Comparison of ENCODE assay signal across 32 mouse cellular contexts in the genomic region with DNA sequence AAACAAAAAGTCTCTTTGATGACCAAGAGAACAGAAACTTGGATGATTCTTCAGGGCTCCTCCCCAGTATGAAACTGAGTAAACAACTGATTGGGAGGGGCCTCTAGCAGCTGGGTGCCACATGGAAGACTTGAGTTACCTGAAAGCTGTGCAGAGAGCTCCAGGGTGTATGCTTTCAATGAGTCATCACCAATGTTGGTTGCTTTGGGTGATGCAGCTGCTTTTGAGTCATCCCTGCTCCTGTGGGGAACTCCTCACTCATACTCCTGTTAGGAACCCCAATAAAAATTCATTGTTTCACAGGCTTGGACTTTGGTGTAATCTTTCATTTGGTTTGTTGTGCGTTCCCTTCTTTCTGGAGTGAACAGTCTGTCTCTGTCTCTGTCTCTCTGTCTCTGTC. TPM values are rescaled to one million over a fixed set of nuclear protein-coding genes. Genes with fewer than 3 reads are reported as not detected.
A peak's percentile ranks its signal among the peaks of the same experiment; 100 is the strongest.
DNase-seq lines count a peak whose midpoint lies in the region; ATAC-seq and TF ChIP-seq lines count a peak whose summit lies in the region.
"Had no signal": no experiment of that assay in that cellular context is flagged by ENCODE, and none has a peak within 500 bp of the region (broad histone marks: within the 10 kb centered on the region; RNA-seq: fewer than 3 reads in every experiment).

No protein-coding gene starts in this region.

- DNase-seq in 416B (ENCODE audit: low read depth) (peak; percentile 11), Patski (ENCODE audit: low read depth, low spot score) (no peak)
- no peak for DNase-seq in stomach, postnatal 0 days (ENCODE audit: low spot score)
- no peak for DNase-seq in layer of hippocampus, adult 9-11 months
- no peak for DNase-seq in left cerebral cortex, adult 18-20 months (ENCODE audit: low spot score in 2 of 2)
- DNase-seq: adrenal gland, adult 8-10 months; adrenal gland, postnatal 25 days; cerebellum, adult 18-20 months; cerebellum, adult 9-10 months; cerebellum, postnatal 14 days; gastrocnemius, postnatal 10 days; gastrocnemius, postnatal 36 days; heart, adult 2 months; heart, postnatal 14 days; heart, postnatal 4 days had no signal

- no peaks in the 10 kb centered on the region for H3K9me3 ChIP-seq in intestine, embryonic 15.5 days
- no peaks in the 10 kb centered on the region for H3K9me3 ChIP-seq in intestine, embryonic 16.5 days (ENCODE audit: control insufficient read depth, low read length)
- H3K9me3 ChIP-seq in stomach, postnatal 0 days (ENCODE audit: control insufficient read depth, low read length), result no peaks in the 10 kb centered on the region
- no peaks in the 10 kb centered on the region for H3K9me3 ChIP-seq in midbrain, embryonic 16.5 days (replicated peaks; ENCODE audit: control insufficient read depth, low read length, poor library complexity, severe bottlenecking)
- H3K9me3 ChIP-seq: forebrain, embryonic 10.5 days; forebrain, embryonic 13.5 days; heart, embryonic 10.5 days; heart, embryonic 13.5 days had no signal

- TF ChIP-seq CTCF in Patski (IDR thresholded peaks at IDR 0.05), result no peak
- TF ChIP-seq CTCF in stomach, postnatal 0 days (IDR thresholded peaks at IDR 0.05; ENCODE audit: low read depth), result no peak

- peak; percentile 41; the same call in 1 of the 2 replicates for ATAC-seq in intestine, embryonic 15.5 days
- ATAC-seq in intestine, embryonic 16.5 days, result no peak
- ATAC-seq in Patski, result peak; percentile 60
- peak; percentile 68 for ATAC-seq in stomach, postnatal 0 days (ENCODE audit: low FRiP score, low TSS enrichment)
- ATAC-seq in midbrain, embryonic 16.5 days, result no peak
- ATAC-seq: activated CD4-positive, CD25-positive, alpha-beta regulatory T cell, adult 4 months; forebrain, embryonic 13.5 days; forebrain, embryonic 16.5 days; hindbrain, postnatal 0 days had no signal

- no peaks in the 10 kb centered on the region for H3K4me1 ChIP-seq in intestine, embryonic 15.5 days (replicated peaks)
- H3K4me1 ChIP-seq in intestine, embryonic 16.5 days (ENCODE audit: control insufficient read depth, insufficient read depth, low read length), result no peaks in the 10 kb centered on the region
- H3K4me1 ChIP-seq in stomach, postnatal 0 days (replicated peaks; ENCODE audit: control insufficient read depth, insufficient read depth), result no peaks in the 10 kb centered on the region
- H3K4me1 ChIP-seq in midbrain, embryonic 16.5 days (ENCODE audit: control insufficient read depth, insufficient read depth, low read length), result no peaks in the 10 kb centered on the region
- H3K4me1 ChIP-seq: forebrain, embryonic 10.5 days; forebrain, embryonic 13.5 days; heart, embryonic 10.5 days; heart, embryonic 13.5 days had no signal

- TF ChIP-seq EP300 in stomach, postnatal 0 days (optimal IDR thresholded peaks at IDR 0.05), result no peak

- H3K4me2 ChIP-seq in intestine, embryonic 15.5 days (replicated peaks), result no peak overlapping the region
- no peak overlapping the region for H3K4me2 ChIP-seq in intestine, embryonic 16.5 days (ENCODE audit: low read depth, low read length)
- H3K4me2 ChIP-seq in stomach, postnatal 0 days (replicated peaks; ENCODE audit: low read depth), result no peak overlapping the region
- no peak overlapping the region for H3K4me2 ChIP-seq in midbrain, embryonic 16.5 days (ENCODE audit: low read length)
- H3K4me2 ChIP-seq: forebrain, embryonic 13.5 days; heart, embryonic 13.5 days; hindbrain, embryonic 14.5 days had no signal

- no peak overlapping the region for H3K9ac ChIP-seq in intestine, embryonic 15.5 days
- H3K9ac ChIP-seq in intestine, embryonic 16.5 days (ENCODE audit: low read depth, low read length), result no peak overlapping the region
- H3K9ac ChIP-seq in stomach, postnatal 0 days (ENCODE audit: low read length), result no peak overlapping the region
- no peak overlapping the region for H3K9ac ChIP-seq in midbrain, embryonic 16.5 days (ENCODE audit: low read depth, low read length)
- H3K9ac ChIP-seq: forebrain, embryonic 13.5 days; heart, embryonic 13.5 days; hindbrain, embryonic 14.5 days had no signal

- WGBS in intestine, embryonic 15.5 days, result 93% methylated on average over 1 of the region's 1 CpGs
- 97% methylated on average over 1 of the region's 1 CpGs for WGBS in intestine, embryonic 16.5 days
- WGBS in stomach, postnatal 0 days, result 95% methylated on average over 1 of the region's 1 CpGs
- WGBS in midbrain, embryonic 16.5 days, result 96% methylated on average over 1 of the region's 1 CpGs

- no peaks in the 10 kb centered on the region for H3K27me3 ChIP-seq in intestine, embryonic 15.5 days (replicated peaks)
- no peaks in the 10 kb centered on the region for H3K27me3 ChIP-seq in intestine, embryonic 16.5 days (replicated peaks; ENCODE audit: control insufficient read depth, insufficient read depth, low read length)
- no peaks in the 10 kb centered on the region for H3K27me3 ChIP-seq in Patski
- no peaks in the 10 kb centered on the region for H3K27me3 ChIP-seq in stomach, postnatal 0 days (ENCODE audit: control insufficient read depth, insufficient read depth, low read length)
- no peaks in the 10 kb centered on the region for H3K27me3 ChIP-seq in midbrain, embryonic 16.5 days (ENCODE audit: control insufficient read depth, insufficient read depth, low read depth, low read length)
- H3K27me3 ChIP-seq: forebrain, embryonic 13.5 days; heart, embryonic 13.5 days had no signal

- H3K36me3 ChIP-seq in intestine, embryonic 15.5 days, result no peaks in the 10 kb centered on the region
- H3K36me3 ChIP-seq in intestine, embryonic 16.5 days (ENCODE audit: control insufficient read depth, insufficient read depth, low read length), result no peaks in the 10 kb centered on the region
- H3K36me3 ChIP-seq in stomach, postnatal 0 days (ENCODE audit: control insufficient read depth, insufficient read depth, low read length), result no peaks in the 10 kb centered on the region
- H3K36me3 ChIP-seq in midbrain, embryonic 16.5 days (ENCODE audit: control insufficient read depth, insufficient read depth, low read length), result no peaks in the 10 kb centered on the region
- H3K36me3 ChIP-seq: forebrain, embryonic 10.5 days; heart, embryonic 10.5 days; heart, embryonic 13.5 days had no signal

- no peak overlapping the region for H3K27ac ChIP-seq in intestine, embryonic 15.5 days
- H3K27ac ChIP-seq in intestine, embryonic 16.5 days (ENCODE audit: low read length), result no peak overlapping the region
- H3K27ac ChIP-seq in stomach, postnatal 0 days (replicated peaks), result no peak overlapping the region
- H3K27ac ChIP-seq in midbrain, embryonic 16.5 days (ENCODE audit: low read length), result no peak overlapping the region
- H3K27ac ChIP-seq: forebrain, embryonic 10.5 days; forebrain, embryonic 13.5 days; heart, adult 2 months; heart, embryonic 10.5 days; heart, embryonic 13.5 days; hindbrain, embryonic 14.5 days; hindbrain, postnatal 0 days had no signal

- H3K4me3 ChIP-seq in intestine, embryonic 15.5 days (replicated peaks), result no peak overlapping the region
- no peak overlapping the region for H3K4me3 ChIP-seq in intestine, embryonic 16.5 days (ENCODE audit: low read length)
- H3K4me3 ChIP-seq in stomach, postnatal 0 days (ENCODE audit: low read depth, low read length), result no peak overlapping the region
- H3K4me3 ChIP-seq in midbrain, embryonic 16.5 days (ENCODE audit: low read depth, low read length), result no peak overlapping the region
- H3K4me3 ChIP-seq: forebrain, embryonic 10.5 days; forebrain, embryonic 13.5 days; heart, adult 2 months; heart, embryonic 10.5 days; heart, embryonic 13.5 days had no signal

- CTCF ChIA-PET in Patski (lab: Charles Lee), result interaction anchor here (1.0 kb wide), 1 partner anchor 15 kb away, joined by 3 read pairs; no protein-coding TSS in a partner anchor

- POLR2A ChIA-PET in Patski (lab: Charles Lee), result no interaction called here

- in situ Hi-C loops in Patski (cut with MboI; ENCODE audit: low pct_unique_long_range_greater_than_20kb), result loop anchor here (10.0 kb wide), 1 partner anchor 235 kb away; no protein-coding TSS in a partner anchor

RNA-seq across cellular contexts. Expression of gene Il23r, which starts 32.2 kb away (rescaled TPM):
- polyA plus RNA-seq in intestine, embryonic 15.5 days (2015; fragmentation: Nextera tagmentation; extraction: Ambion mirVana), result 0.18 TPM in 1 of 2 replicates, not detected in the other
- polyA plus RNA-seq in intestine, embryonic 16.5 days (2015; fragmentation: Nextera tagmentation; extraction: Ambion mirVana), result 0.10 and 0.37 TPM in 2 replicates
- 0.28 TPM for polyA plus RNA-seq in Patski (2021)
- 0.04 and 0.07 TPM in 2 replicates for polyA plus RNA-seq in stomach, postnatal 0 days (2015; fragmentation: Nextera tagmentation; extraction: Ambion mirVana)
- not detected in 2 replicates for polyA plus RNA-seq in midbrain, embryonic 16.5 days (2015; fragmentation: Nextera tagmentation; extraction: Ambion mirVana)
- total RNA-seq in left cerebral cortex, adult 18-20 months (2021), result not detected
- total RNA-seq: gastrocnemius, adult 18-20 months; gastrocnemius, postnatal 10 days; gastrocnemius, postnatal 36 days; granulocyte monocyte progenitor cell, adult 5-6 weeks; heart, adult 2 months; heart, postnatal 14 days; heart, postnatal 4 days; MEL had no signal
- polyA plus RNA-seq: embryonic facial prominence, embryonic 11.5 days; embryonic facial prominence, embryonic 14.5 days; forebrain, embryonic 10.5 days; forebrain, embryonic 13.5 days; forebrain, embryonic 16.5 days; heart, adult 2 months; heart, embryonic 10.5 days; heart, embryonic 13.5 days; hindbrain, embryonic 11.5 days; hindbrain, embryonic 14.5 days had no signal

Comparison
In these comparisons a context has a peak if more than half of its experiments do, and no peak if none do; other contexts are left out.
1. ATAC-seq: peak in intestine, embryonic 15.5 days (single experiment), Patski (single experiment) and stomach, postnatal 0 days (single experiment); none in intestine, embryonic 16.5 days (single experiment) and midbrain, embryonic 16.5 days (single experiment).